Mouse (Mus musculus) forebrain, embryonic 16.5 days (tissue): ENCODE results near the gene Ppp4r4. TPM values are rescaled to one million over a fixed set of nuclear protein-coding genes. Genes with fewer than 3 reads are reported as not detected.

Experiments
- ATAC-seq: fragments of 200-750 bp; cut with Nextera tagmentation; 2 replicates; pipeline ENCODE4 v1.8.0; 2017; ENCODE audit warnings: mild to moderate bottlenecking, moderate library complexity
- H3K27ac ChIP-seq: fragments of 300-500 bp; sonication (generic); 2 replicates; pipeline ENCODE4 v1.5.1; 2014; ENCODE audit warnings: low read length, control low read depth
- H3K27me3 ChIP-seq: fragments of 300-500 bp; sonication (generic); replicated peaks from 2 replicates; pipeline ENCODE4 v1.6.1; 2014; ENCODE audit warnings: low read length; ENCODE audit not compliant: control insufficient read depth, insufficient read depth
- H3K36me3 ChIP-seq: fragments of 300-500 bp; sonication (generic); 2 replicates; pipeline ENCODE4 v1.6.1; 2014; ENCODE audit not compliant: control insufficient read depth, insufficient read depth
- H3K4me1 ChIP-seq: fragments of 300-500 bp; sonication (generic); replicated peaks from 2 replicates; pipeline ENCODE4 v1.6.1; 2014; ENCODE audit warnings: low read length; ENCODE audit not compliant: control insufficient read depth, insufficient read depth
- H3K4me2 ChIP-seq: fragments of 300-500 bp; sonication (generic); 2 replicates; pipeline ENCODE4 v1.6.1; 2014; ENCODE audit warnings: mild to moderate bottlenecking, low read length, control low read depth
- H3K4me3 ChIP-seq: fragments of 300-500 bp; sonication (generic); replicated peaks from 2 replicates; pipeline ENCODE4 v1.5.1; 2014; ENCODE audit warnings: mild to moderate bottlenecking, low read length, control low read depth
- H3K9ac ChIP-seq: fragments of 300-500 bp; sonication (generic); replicated peaks from 2 replicates; pipeline ENCODE4 v1.6.1; 2014; ENCODE audit warnings: low read depth, low read length, control low read depth
- H3K9me3 ChIP-seq: fragments of 300-500 bp; sonication (generic); 2 replicates; pipeline ENCODE4 v1.6.1; 2016; ENCODE audit warnings: low read length; ENCODE audit not compliant: control insufficient read depth
- WGBS: fragments of 180-500 bp; shearing (Covaris S2); extraction: QIAGEN DNeasy Blood & Tissue Kit; methylation state at CpG from one replicate; pipeline ENCODE4 v1.1.7; 2014; 5-methylcytosine and 5-hydroxymethylcytosine counted together
- polyA plus RNA-seq: library from polyadenylated mRNA; unstranded; fragments of >200 nt; fragmentation: Nextera tagmentation; extraction: Ambion mirVana; gene quantifications from 2 replicates; pipeline ENCODE4 v1.2.1, GENCODE M21; 2015

Ppp4r4 gene
- polyA plus RNA-seq, 1 experiment from 2014 or later = 2.4 TPM

- no peaks in the 10 kb centered on the region for H3K36me3 ChIP-seq
- ATAC-seq = no peak
- H3K9ac ChIP-seq = no peak overlapping the region
- H3K27ac ChIP-seq = no peak overlapping the region
- no peak overlapping the region for H3K4me3 ChIP-seq
- no peaks in the 10 kb centered on the region for H3K4me1 ChIP-seq
- WGBS = 86% methylated on average over 3 of the region's 3 CpGs
- no peak overlapping the region for H3K4me2 ChIP-seq
- no peaks in the 10 kb centered on the region for H3K9me3 ChIP-seq
- no peaks in the 10 kb centered on the region for H3K27me3 ChIP-seq
Measured at GRCm38 (mm10) chr12:103643818-103644217, 111.7 kb downstream of the Ppp4r4 start.

GRCm38 (mm10) chr12:103644601-103645000 is 112.5 kb downstream of the Ppp4r4 start:
- no peaks in the 10 kb centered on the region for H3K27me3 ChIP-seq
- H3K4me2 ChIP-seq = no peak overlapping the region
- H3K36me3 ChIP-seq = no peaks in the 10 kb centered on the region
- H3K27ac ChIP-seq = no peak overlapping the region
- H3K4me1 ChIP-seq = no peaks in the 10 kb centered on the region
- H3K9ac ChIP-seq = no peak overlapping the region
- no peak for ATAC-seq
- no peaks in the 10 kb centered on the region for H3K9me3 ChIP-seq
- no peak overlapping the region for H3K4me3 ChIP-seq
- 34% methylated on average over 5 of the region's 5 CpGs for WGBS

DNA sequence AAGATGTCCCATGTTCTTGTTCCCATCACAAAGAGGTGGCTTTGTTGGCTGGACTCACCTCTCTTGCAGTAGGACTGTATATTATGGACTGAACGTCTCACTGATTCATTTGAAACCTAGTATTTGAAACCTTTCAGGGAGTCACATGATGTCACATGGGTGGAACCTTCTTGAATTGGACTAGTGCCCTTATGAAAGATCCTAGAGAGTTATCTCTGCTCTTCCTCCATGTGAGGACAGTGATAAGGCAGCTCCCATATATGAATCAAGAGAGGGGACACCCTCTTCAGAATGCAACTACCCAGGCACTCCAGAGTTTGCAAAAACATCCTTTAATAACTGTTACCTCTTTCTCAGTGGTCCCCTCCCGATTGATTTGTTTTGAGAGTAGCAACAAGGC is 114.2 kb downstream of the Ppp4r4 start:
- Histone ChIP-seq H3K4me2 (no peak overlapping the region), H3K4me3 (no peak overlapping the region), H3K4me1 (no peaks in the 10 kb centered on the region), H3K27ac (no peak overlapping the region), H3K9ac (no peak overlapping the region), H3K9me3 (no peaks in the 10 kb centered on the region), H3K36me3 (no peaks in the 10 kb centered on the region), H3K27me3 (no peaks in the 10 kb centered on the region)
- no peak for ATAC-seq
- 75% methylated on average over 2 of the region's 2 CpGs for WGBS

GRCm38 (mm10) chr12:103653836-103654235 is 121.8 kb downstream of the Ppp4r4 start:
- WGBS = 98% methylated on average over 2 of the region's 2 CpGs
- H3K9me3 ChIP-seq = no peaks in the 10 kb centered on the region
- no peaks in the 10 kb centered on the region for H3K4me1 ChIP-seq
- no peak for ATAC-seq
- no peaks in the 10 kb centered on the region for H3K27me3 ChIP-seq
- no peaks in the 10 kb centered on the region for H3K36me3 ChIP-seq
- no peak overlapping the region for H3K27ac ChIP-seq
- no peak overlapping the region for H3K4me2 ChIP-seq
- H3K4me3 ChIP-seq = no peak overlapping the region
- no peak overlapping the region for H3K9ac ChIP-seq

- Histone ChIP-seq H3K27ac (no peak overlapping the region), H3K4me3 (no peak overlapping the region), H3K36me3 (no peaks in the 10 kb centered on the region), H3K9ac (no peak overlapping the region), H3K27me3 (no peaks in the 10 kb centered on the region), H3K4me1 (no peaks in the 10 kb centered on the region), H3K4me2 (no peak overlapping the region), H3K9me3 (no peaks in the 10 kb centered on the region)
- WGBS = 91% methylated on average over 7 of the region's 7 CpGs
- no peak for ATAC-seq
Measured at GRCm38 (mm10) chr12:103655123-103656044, 123.3 kb downstream of the Ppp4r4 start.

DNA sequence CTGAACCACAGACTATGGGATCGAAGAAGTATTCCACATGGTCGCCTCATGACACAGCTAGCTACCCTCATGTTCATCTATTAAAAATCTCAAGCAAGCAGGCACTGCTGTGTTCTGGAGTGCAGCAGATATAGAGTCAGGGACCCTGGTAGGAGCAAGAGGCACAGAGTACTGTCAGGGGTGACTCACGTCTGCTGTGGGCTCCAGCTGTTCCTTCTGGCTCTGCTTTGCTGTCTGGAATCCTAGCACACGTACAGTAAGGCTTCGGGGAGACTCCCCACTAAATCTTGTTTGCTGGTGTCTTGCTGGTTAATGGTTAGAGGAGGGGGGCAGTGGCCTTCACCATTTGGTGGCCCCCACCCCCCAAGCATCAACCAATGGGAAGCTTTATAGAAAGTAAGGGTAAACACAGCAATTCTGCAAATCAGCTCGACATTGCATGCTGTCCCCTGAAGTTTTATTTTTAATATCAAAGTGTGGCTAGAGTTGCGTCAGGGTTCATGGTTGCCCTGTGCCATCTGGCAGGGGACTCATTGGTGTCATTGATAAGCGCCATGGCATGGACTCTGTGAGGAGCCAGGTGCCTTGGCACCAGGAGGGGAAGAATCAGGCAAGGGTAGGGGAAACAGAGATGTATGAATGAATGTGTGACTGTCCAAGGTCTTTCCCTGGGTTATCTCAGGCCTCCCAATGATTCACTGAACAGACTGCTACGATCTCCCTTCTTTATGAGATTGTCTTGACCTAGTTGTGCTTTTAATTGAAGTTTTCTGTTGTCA is 125.0 kb downstream of the Ppp4r4 start, which contains the start of gene Serpina6:
Gene Serpina6, minus strand, starts transcription at position 365 of the 779 bp plus-strand sequence.
- Histone ChIP-seq H3K9ac (no peak within 1 kb of the TSS), H3K4me1 (no peaks in the 10 kb centered on the region), H3K9me3 (no peaks in the 10 kb centered on the region), H3K27me3 (no peaks in the 10 kb centered on the region), H3K4me2 (no peak within 1 kb of the TSS), H3K27ac (no peak within 1 kb of the TSS), H3K4me3 (no peak within 1 kb of the TSS), H3K36me3 (no peaks in the 10 kb centered on the region)
- ATAC-seq = no peak
- 83% methylated on average over 9 of the region's 9 CpGs for WGBS

- Histone ChIP-seq H3K36me3 (no peaks in the 10 kb centered on the region), H3K9me3 (no peaks in the 10 kb centered on the region), H3K4me3 (no peak overlapping the region), H3K4me2 (no peak overlapping the region), H3K9ac (no peak overlapping the region), H3K4me1 (no peaks in the 10 kb centered on the region), H3K27me3 (no peaks in the 10 kb centered on the region), H3K27ac (no peak overlapping the region)
- WGBS = 84% methylated on average over 10 of the region's 10 CpGs
- no peak for ATAC-seq
Measured at GRCm38 (mm10) chr12:103657991-103658390, 125.9 kb downstream of the Ppp4r4 start.

GRCm38 (mm10) chr12:103659171-103659570 is 127.1 kb downstream of the Ppp4r4 start:
- Histone ChIP-seq H3K4me2 (no peak overlapping the region), H3K9me3 (no peaks in the 10 kb centered on the region), H3K27ac (no peak overlapping the region), H3K36me3 (no peaks in the 10 kb centered on the region), H3K9ac (no peak overlapping the region), H3K27me3 (no peaks in the 10 kb centered on the region), H3K4me3 (no peak overlapping the region), H3K4me1 (no peaks in the 10 kb centered on the region)
- WGBS = 77% methylated on average over 2 of the region's 2 CpGs
- no peak for ATAC-seq

DNA sequence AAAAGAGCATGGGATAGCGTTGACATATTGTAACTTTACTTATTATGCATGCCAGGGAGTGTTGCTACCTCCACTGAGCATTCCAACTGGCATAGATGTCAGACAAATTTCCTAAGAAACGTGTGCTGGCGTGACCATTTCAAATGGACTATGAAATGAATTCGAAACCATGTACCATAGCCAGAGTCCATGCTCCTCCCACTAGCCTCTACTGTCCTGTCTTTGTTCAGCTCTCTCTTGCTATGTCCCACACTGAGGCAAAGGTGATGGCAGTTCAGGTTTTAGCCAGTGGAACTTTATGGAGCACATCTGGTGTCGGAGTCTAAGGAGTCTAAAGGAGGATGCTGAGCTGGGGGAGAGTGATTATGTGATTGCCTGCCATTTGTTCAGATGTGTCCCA is 128.0 kb downstream of the Ppp4r4 start:
- H3K4me1 ChIP-seq = no peaks in the 10 kb centered on the region
- WGBS = 86% methylated on average over 5 of the region's 5 CpGs
- no peaks in the 10 kb centered on the region for H3K27me3 ChIP-seq
- ATAC-seq = no peak
- no peaks in the 10 kb centered on the region for H3K9me3 ChIP-seq
- H3K9ac ChIP-seq = no peak overlapping the region
- no peak overlapping the region for H3K27ac ChIP-seq
- no peak overlapping the region for H3K4me2 ChIP-seq
- H3K36me3 ChIP-seq = no peaks in the 10 kb centered on the region
- no peak overlapping the region for H3K4me3 ChIP-seq
